Mouse (Mus musculus) intestine, embryonic 14.5 days (tissue): Measurements from ENCODE around the gene Tmem258. TPM values are rescaled to one million over a fixed set of nuclear protein-coding genes. Genes with fewer than 3 reads are reported as not detected.
A peak's percentile ranks its signal among the peaks of the same experiment; 100 is the strongest.

Experiments
- ATAC-seq: fragments of 200-750 bp; cut with Nextera tagmentation; replicated peaks from 2 replicates; pipeline ENCODE4 v1.8.0; 2017; ENCODE audit warnings: low read depth, moderate number of reproducible peaks, moderate TSS enrichment, moderate library complexity; ENCODE audit not compliant: low FRiP score, low TSS enrichment
- DNase-seq: peaks from one replicate; pipeline ENCODE4 v3.0.0-alpha.2; 2018; ENCODE audit warnings: low spot score
- H3K27ac ChIP-seq: fragments of 300-500 bp; sonication (generic); 2 replicates; pipeline ENCODE4 v1.5.1; 2014; ENCODE audit warnings: low read depth, mild to moderate bottlenecking, control low read depth
- H3K27me3 ChIP-seq: fragments of 300-500 bp; sonication (generic); replicated peaks from 2 replicates; pipeline ENCODE4 v1.6.1; 2014; ENCODE audit warnings: low read length, control low read depth; ENCODE audit not compliant: control insufficient read depth, insufficient read depth
- H3K36me3 ChIP-seq: fragments of 300-500 bp; sonication (generic); 2 replicates; pipeline ENCODE4 v1.6.1; 2014; ENCODE audit warnings: low read length, control low read depth; ENCODE audit not compliant: control insufficient read depth, insufficient read depth
- H3K4me1 ChIP-seq: fragments of 300-500 bp; sonication (generic); replicated peaks from 2 replicates; pipeline ENCODE4 v1.6.1; 2014; ENCODE audit warnings: low read length, control low read depth, mixed read lengths; ENCODE audit not compliant: control insufficient read depth, insufficient read depth
- H3K4me2 ChIP-seq: fragments of 300-500 bp; sonication (generic); 2 replicates; pipeline ENCODE4 v1.6.1; 2014; ENCODE audit warnings: low read length
- H3K4me3 ChIP-seq: fragments of 300-500 bp; sonication (generic); 2 replicates; pipeline ENCODE4 v1.5.1; 2014; ENCODE audit warnings: low read depth, low read length, control low read depth, mixed read lengths
- H3K9ac ChIP-seq: fragments of 300-500 bp; sonication (generic); 2 replicates; pipeline ENCODE4 v1.6.1; 2014; ENCODE audit warnings: mild to moderate bottlenecking, low read length
- H3K9me3 ChIP-seq: fragments of 300-500 bp; sonication (generic); 2 replicates; pipeline ENCODE4 v1.6.1; 2016; ENCODE audit warnings: low read length, control low read depth; ENCODE audit not compliant: control insufficient read depth
- WGBS: fragments of 180-500 bp; shearing (Covaris S2); extraction: QIAGEN DNeasy Blood & Tissue Kit; methylation state at CpG from one replicate; pipeline ENCODE4 v1.1.7; 2014; 5-methylcytosine and 5-hydroxymethylcytosine counted together
- polyA plus RNA-seq: library from polyadenylated mRNA; unstranded; fragments of >200 nt; fragmentation: Nextera tagmentation; extraction: Ambion mirVana; gene quantifications from 2 replicates; pipeline ENCODE4 v1.2.1, GENCODE M21; 2014

The Tmem258 gene
- polyA plus RNA-seq, 1 experiment from 2014 or later: 499 TPM

- H3K9me3 ChIP-seq: no peaks in the 10 kb centered on the region
- no peaks in the 10 kb centered on the region for H3K27me3 ChIP-seq
- ATAC-seq: no peak
- no peak for DNase-seq
- peaks cover 86% of the 10 kb centered on the region for H3K36me3 ChIP-seq
- no peak overlapping the region for H3K4me2 ChIP-seq
- H3K4me3 ChIP-seq: no peak overlapping the region
- peaks cover 11% of the 10 kb centered on the region for H3K4me1 ChIP-seq
- no peak overlapping the region for H3K9ac ChIP-seq
- H3K27ac ChIP-seq: no peak overlapping the region
- WGBS: 88% methylated on average over 10 of the region's 10 CpGs
These were observed 15.5 kb upstream of the Tmem258 start for GRCm38 (mm10) chr19:10188281-10188811.

DNA sequence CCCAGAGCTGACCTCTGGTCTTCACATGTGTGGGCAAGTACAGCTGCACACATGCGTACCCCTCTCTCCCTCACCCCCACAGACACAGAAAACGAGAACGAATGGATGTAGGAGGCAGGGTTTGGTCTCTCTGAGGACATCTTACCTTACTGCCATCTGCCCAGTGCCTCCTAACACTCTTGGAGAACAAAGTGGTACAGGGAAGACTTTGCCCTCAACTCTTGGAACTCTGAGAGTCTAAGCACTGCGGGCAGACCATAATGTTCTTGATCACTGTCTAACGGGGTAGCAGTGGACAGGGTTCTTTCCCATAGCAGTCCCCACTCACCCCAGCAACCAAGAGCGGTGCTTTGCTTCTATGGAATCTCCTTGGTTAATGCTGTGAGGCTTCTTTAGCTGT lies 14.8 kb upstream of the Tmem258 start:
- Histone ChIP-seq H3K4me1 (peaks cover 11% of the 10 kb centered on the region), H3K9ac (no peak overlapping the region), H3K9me3 (no peaks in the 10 kb centered on the region), H3K36me3 (peaks cover 93% of the 10 kb centered on the region), H3K27ac (no peak overlapping the region), H3K4me2 (no peak overlapping the region), H3K4me3 (no peak overlapping the region), H3K27me3 (no peaks in the 10 kb centered on the region)
- ATAC-seq (no peak), DNase-seq (no peak)
- 92% methylated on average over 6 of the region's 6 CpGs for whole genome bisulfite sequencing

GRCm38 (mm10) chr19:10189940-10190339 lies 13.9 kb upstream of the Tmem258 start:
- Histone ChIP-seq H3K4me3 (no peak overlapping the region), H3K36me3 (peaks cover 99% of the 10 kb centered on the region), H3K9ac (no peak overlapping the region), H3K9me3 (no peaks in the 10 kb centered on the region), H3K4me1 (peaks cover 3% of the 10 kb centered on the region), H3K4me2 (no peak overlapping the region), H3K27ac (no peak overlapping the region), H3K27me3 (no peaks in the 10 kb centered on the region)
- ATAC-seq (no peak), DNase-seq (no peak)
- 87% methylated on average over 8 of the region's 8 CpGs for WGBS

DNA sequence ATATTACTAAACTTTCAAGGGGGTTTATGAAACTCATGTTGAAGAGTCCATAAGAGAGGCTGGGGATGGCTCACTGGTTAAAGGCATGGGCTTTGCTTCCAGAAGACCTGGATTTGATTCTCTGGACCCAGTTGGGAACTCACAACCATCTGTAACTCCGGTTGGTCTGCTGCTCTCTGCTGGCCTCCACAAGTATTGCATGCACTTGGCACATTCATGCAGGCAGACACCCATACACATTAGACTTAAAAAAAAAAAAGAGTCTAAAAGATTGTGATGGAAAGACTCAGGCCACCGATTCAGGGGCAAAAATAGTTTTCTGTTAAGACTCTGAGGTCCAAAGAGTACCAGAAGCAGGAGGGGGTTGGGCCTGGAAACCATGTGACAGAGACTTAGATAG lies 13.0 kb upstream of the Tmem258 start:
- no peak overlapping the region for H3K4me3 ChIP-seq
- peak; percentile 85 for DNase-seq
- no peaks in the 10 kb centered on the region; the same call in 1 of the 2 replicates for H3K4me1 ChIP-seq
- H3K36me3 ChIP-seq: peaks cover 99% of the 10 kb centered on the region
- ATAC-seq: no peak
- no peaks in the 10 kb centered on the region for H3K27me3 ChIP-seq
- H3K9ac ChIP-seq: no peak overlapping the region
- no peak overlapping the region for H3K4me2 ChIP-seq
- no peak overlapping the region for H3K27ac ChIP-seq
- WGBS: 48% methylated on average over 2 of the region's 2 CpGs
- H3K9me3 ChIP-seq: no peaks in the 10 kb centered on the region

DNA sequence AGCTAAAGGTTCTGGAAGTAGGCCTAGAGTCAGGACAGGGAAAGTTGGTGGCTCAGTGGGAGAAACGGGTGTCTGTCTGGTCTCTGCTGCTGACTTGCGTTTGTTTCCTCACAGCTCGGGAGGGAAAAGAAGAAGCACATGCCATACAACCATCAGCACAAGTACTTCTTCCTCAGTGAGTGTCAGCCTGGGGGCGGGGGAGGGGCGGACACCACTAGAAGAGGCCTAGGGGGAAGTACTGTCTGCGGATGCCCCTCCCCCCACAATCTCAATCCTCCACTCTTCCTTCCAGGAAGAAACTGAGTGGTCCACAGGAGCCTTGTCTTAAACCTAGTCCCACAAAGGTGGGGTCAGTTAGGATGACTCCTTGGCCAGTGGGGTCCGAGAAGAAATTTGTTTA lies 12.5 kb upstream of the Tmem258 start:
- Histone ChIP-seq H3K27ac (no peak overlapping the region), H3K9ac (no peak overlapping the region), H3K36me3 (peaks cover 99% of the 10 kb centered on the region), H3K27me3 (no peaks in the 10 kb centered on the region), H3K4me2 (no peak overlapping the region), H3K4me3 (no peak overlapping the region), H3K9me3 (no peaks in the 10 kb centered on the region), H3K4me1 (no peaks in the 10 kb centered on the region; the same call in 1 of the 2 replicates)
- WGBS: 65% methylated on average over 7 of the region's 7 CpGs
- no peak for ATAC-seq
- no peak for DNase-seq

DNA sequence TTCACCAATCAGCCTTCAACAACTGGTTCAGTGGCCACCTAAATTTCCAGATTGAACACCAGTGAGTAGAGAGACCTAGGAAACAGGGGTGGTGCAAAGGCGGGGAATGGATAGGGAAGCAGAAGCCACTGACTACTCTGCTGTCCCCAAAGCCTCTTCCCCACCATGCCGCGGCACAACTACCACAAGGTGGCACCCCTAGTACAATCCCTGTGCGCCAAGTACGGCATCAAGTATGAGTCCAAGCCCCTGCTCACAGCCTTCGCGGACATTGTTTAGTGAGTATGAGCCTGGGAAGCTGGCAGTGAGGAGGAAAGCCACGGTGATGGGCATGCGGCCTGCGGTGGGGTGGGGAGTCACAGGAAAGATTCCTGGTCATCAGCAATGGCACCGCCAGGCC lies 9.5 kb upstream of the Tmem258 start:
- Histone ChIP-seq H3K9me3 (no peaks in the 10 kb centered on the region), H3K27ac (no peak overlapping the region), H3K4me3 (no peak overlapping the region), H3K36me3 (peaks cover 83% of the 10 kb centered on the region), H3K27me3 (no peaks in the 10 kb centered on the region), H3K9ac (no peak overlapping the region), H3K4me2 (no peak overlapping the region), H3K4me1 (no peaks in the 10 kb centered on the region; the same call in 1 of the 2 replicates)
- 87% methylated on average over 11 of the region's 11 CpGs for WGBS
- DNase-seq (no peak), ATAC-seq (no peak)

- no peak overlapping the region for H3K4me2 ChIP-seq
- 75% methylated on average over 5 of the region's 5 CpGs for WGBS
- peaks cover 83% of the 10 kb centered on the region for H3K36me3 ChIP-seq
- ATAC-seq: no peak
- H3K4me1 ChIP-seq: no peaks in the 10 kb centered on the region; the same call in 1 of the 2 replicates
- no peak overlapping the region for H3K4me3 ChIP-seq
- no peaks in the 10 kb centered on the region for H3K27me3 ChIP-seq
- no peaks in the 10 kb centered on the region for H3K9me3 ChIP-seq
- no peak overlapping the region for H3K9ac ChIP-seq
- no peak overlapping the region for H3K27ac ChIP-seq
- no peak for DNase-seq
These were observed 8.6 kb upstream of the Tmem258 start for GRCm38 (mm10) chr19:10195252-10195651.

DNA sequence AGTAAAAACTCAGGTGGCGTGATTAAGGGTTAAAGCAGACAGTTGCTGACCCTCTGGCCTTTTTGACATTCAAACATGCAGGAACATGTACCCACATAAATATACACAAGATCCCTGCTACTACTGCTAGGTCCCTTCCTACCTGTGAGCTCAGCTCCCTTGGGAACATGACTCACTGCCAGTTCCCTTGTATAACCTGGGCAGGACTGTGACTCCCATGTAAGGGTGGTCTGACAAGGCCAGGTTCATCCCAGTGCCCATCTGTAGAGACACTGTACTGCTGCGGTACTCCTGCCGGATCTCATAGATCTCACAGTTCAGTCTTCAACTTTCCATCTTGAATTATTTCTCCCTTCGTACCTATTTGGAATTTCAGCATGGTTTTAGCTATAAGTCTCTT lies 6.7 kb upstream of the Tmem258 start:
- no peak overlapping the region for H3K27ac ChIP-seq
- no peak for DNase-seq
- ATAC-seq: no peak
- WGBS: 92% methylated on average over 4 of the region's 4 CpGs
- H3K4me1 ChIP-seq: no peaks in the 10 kb centered on the region
- no peak overlapping the region for H3K4me2 ChIP-seq
- H3K4me3 ChIP-seq: no peak overlapping the region
- peaks cover 82% of the 10 kb centered on the region for H3K36me3 ChIP-seq
- H3K9ac ChIP-seq: no peak overlapping the region
- H3K9me3 ChIP-seq: no peaks in the 10 kb centered on the region
- H3K27me3 ChIP-seq: no peaks in the 10 kb centered on the region

DNA sequence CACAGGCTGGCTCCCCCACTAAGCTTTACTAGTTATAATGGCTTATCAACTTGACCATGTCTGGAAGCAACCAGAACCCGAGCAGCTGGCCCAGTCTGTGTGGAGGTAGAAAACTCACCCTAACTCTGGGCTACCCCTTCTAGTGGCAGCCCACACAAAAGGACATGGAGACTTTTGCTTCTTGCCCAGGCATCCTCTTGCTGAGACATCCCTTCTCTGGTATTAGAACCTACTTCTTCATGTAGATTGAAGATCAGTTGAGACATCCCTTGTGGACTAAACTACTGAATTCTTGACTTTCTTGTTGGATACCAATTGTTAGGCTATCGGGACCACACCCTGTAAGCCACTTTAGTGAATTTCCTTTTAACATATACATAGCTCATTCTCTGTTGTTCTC lies 5.5 kb upstream of the Tmem258 start:
- peaks cover 70% of the 10 kb centered on the region for H3K36me3 ChIP-seq
- no peak overlapping the region for H3K4me2 ChIP-seq
- WGBS: 75% methylated on average over 2 of the region's 2 CpGs
- no peaks in the 10 kb centered on the region for H3K9me3 ChIP-seq
- H3K9ac ChIP-seq: no peak overlapping the region
- no peaks in the 10 kb centered on the region for H3K27me3 ChIP-seq
- H3K4me1 ChIP-seq: peaks cover 8% of the 10 kb centered on the region
- H3K4me3 ChIP-seq: no peak overlapping the region
- DNase-seq (no peak), ATAC-seq (no peak)
- H3K27ac ChIP-seq: no peak overlapping the region
